Mouse (Mus musculus) megakaryocyte, adult 5-6 weeks (primary cell): ENCODE measurements around the gene Slitrk6. TPM values are rescaled to one million over a fixed set of nuclear protein-coding genes. Genes with fewer than 3 reads are reported as not detected.

Experiments used
- ATAC-seq: 2 replicates; pipeline ENCODE4 v1.8.0; 2016; ENCODE audit warnings: mild to moderate bottlenecking, inconsistent platforms; ENCODE audit not compliant: poor library complexity, severe bottlenecking
- total RNA-seq, 2 experiments: library from RNA; stranded (forward) in 1 of 2; stranded (reverse) in 1 of 2; fragments of 153-499, 151-499 nt in 1 of 2; fragments of 221-1000, 200-1000 nt in 1 of 2; gene quantifications; 2 replicates each; pipeline versions ENCODE4 v1.2.3 to v1.2.4; 2015 to 2017

Gene Slitrk6
- total RNA-seq (2015) (not detected in 2 replicates), total RNA-seq (2017) (not detected in 2 replicates)

DNA sequence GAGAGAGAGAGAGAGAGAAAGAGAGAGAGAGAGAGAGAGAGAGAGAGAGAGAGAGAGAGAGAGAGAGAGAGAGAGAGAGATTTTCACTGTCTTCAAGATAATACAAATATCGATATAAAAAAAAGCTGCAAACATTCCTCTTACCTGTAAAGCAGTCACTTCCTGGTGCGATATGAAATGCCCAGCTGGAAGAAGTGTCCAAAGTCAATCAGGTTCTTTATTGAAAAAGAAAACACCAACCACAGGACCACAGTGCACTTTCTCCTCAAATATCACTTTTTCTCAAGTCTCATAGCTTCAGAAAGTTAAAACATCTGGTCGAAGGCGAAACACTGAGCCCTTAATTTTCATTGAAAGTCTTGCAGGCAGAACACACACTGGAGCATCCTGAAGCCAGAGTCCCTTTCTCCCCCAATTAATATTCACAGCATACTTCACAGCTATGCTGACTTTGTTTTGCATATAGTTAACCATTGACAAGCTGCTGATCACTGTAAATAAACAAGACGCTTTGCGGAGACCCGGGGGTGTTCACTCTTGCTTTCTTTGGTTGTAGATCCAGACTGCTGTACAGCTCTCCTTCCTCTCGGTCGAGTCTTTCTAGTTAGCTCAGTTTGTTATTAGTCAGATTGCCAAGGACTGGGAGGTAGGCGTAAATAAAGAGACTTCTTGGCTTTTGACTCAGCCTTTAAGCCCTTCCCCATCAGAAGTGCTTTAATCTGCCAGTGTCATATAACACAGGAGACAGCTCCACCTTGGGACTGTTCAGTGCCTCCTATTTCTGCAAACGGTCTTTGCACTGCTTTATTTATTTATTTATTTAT, at the start of gene Slitrk6:
TSS of gene Slitrk6 (minus strand) at position 666 of the 824 bp plus-strand sequence.
- ATAC-seq: no peak

DNA sequence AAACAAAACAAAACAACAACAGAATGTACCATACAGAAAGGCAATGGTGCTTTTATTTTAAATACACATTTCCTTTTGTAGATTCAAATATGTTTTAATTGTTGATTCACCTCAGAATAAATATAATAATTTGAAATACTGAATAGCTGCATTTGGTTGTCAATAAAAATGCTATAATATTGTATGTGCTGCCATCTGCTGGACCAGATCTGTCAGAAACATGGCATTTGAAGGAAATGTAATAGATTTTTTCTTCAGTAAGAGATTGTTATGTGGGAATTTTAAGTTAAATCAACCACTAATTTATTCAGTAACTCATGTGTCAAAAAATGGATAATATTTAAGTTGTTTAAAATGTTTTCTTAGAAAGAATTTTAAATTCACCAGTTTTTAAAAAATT, 22.6 kb upstream of the Slitrk6 start:
- ATAC-seq: no peak

DNA sequence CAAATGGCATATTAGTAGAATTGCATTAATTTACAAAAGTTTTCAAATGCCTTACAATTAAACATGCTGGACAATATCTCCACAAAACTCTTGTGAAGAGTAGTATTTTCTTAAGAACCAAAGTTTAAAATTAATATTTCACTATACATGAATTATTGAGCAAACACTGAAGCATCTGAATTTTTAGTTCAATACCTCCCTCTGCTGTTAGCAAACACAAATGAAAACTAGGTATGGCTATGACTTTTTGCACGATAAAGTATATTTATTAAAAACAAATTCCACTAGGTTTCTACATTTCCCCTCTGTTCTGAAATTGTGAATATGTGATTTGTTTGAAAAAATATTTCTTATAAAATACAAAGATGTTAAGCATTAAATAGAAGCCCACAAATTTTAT, 15.7 kb upstream of the Slitrk6 start:
- ATAC-seq: no peak

- ATAC-seq: no peak
Measured at GRCm38 (mm10) chr14:110762588-110763220, 7.8 kb upstream of the Slitrk6 start.

DNA sequence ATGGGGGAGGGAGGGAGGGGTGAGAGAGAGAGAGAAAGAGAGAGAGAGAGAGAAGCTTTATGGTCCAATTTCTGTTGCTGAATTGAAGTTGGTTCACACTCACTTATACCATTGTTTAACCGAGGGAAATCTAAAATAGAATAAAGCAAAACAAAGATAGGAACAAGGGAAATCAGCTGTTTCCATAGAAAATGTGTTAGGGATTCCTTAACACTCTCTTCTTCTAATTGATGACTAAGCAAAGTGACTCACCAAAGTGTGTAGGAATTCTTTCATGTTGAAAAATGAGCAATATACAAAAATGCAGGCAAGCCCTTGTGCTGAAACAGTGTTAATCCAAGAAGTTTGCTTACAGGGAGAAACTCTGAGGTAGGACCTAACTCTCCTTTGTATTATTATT, 6.0 kb upstream of the Slitrk6 start:
- no peak for ATAC-seq

- no peak for ATAC-seq
Measured at GRCm38 (mm10) chr14:110755308-110755650, 330 bp upstream of the Slitrk6 start.

- ATAC-seq: no peak
Measured at GRCm38 (mm10) chr14:110739861-110740260, 15.1 kb downstream of the Slitrk6 start.

GRCm38 (mm10) chr14:110739368-110739767, 15.6 kb downstream of the Slitrk6 start:
- no peak for ATAC-seq

DNA sequence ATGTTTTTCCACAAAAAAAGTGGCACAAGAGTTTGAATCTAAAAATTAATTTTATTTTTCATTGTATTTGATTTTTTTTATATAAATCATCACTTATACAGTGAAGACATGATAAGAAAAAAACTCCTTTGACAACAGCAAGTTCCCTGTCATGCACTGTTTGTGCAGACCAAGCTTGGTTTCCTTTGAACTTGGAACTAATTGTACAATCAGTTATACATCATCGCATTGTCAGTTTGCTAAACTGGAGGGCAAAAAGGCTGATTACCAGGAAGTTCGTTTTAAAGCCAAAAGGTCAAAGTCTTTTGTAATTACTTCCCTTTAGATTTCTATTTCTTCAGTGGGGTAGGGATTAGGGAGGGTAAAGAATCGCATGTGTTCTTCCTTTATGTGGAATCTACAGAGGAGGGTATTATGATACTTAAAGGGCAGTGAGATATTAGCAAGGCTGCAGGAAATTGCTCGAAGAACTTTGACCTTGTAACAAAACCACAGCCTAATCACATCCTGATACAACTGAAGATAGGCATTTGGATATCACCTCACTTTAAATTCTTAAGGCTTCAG, 26.5 kb downstream of the Slitrk6 start:
- ATAC-seq: no peak

GRCm38 (mm10) chr14:110724026-110724576, 30.8 kb downstream of the Slitrk6 start:
- ATAC-seq: no peak
